Mouse (Mus musculus): Measurements from ENCODE around the gene Hps1.

The Hps1 gene

DNA sequence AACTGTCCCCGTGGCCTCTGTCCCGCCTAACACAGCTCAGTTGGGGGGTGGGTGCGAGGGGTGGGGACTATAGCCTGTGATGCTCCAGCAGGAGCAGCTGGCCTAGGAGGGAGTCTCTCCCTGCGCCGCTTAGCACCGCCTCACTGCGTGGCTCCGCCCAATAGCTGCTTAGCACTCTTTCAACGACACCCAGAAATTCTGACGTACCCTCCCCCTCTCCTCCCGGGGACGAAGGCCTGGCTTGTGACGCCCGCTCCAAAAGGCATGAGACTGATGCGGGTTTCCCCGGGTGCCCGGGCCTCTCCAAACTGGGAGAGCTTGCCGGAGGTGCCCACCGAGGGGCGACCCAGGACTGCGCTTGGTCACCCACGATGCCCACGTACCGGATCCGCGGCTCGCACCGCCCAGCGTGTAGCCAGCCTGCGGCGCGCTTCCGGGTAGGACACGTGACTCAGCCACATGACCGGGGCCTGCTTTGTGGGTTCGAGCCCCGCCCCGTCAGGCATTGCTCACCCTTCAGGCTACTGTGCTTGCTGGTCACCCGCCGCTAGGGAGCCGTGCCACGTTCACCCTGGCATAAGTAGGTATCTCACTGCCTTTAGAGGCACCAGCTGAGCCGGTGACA lies at the start of gene Hps1:
Hps1 (minus strand) TSS at position 448 of the 625 bp plus-strand sequence.
- peak; percentile 95 for DNase-seq (ENCODE audit: low read depth, low spot score)

DNA sequence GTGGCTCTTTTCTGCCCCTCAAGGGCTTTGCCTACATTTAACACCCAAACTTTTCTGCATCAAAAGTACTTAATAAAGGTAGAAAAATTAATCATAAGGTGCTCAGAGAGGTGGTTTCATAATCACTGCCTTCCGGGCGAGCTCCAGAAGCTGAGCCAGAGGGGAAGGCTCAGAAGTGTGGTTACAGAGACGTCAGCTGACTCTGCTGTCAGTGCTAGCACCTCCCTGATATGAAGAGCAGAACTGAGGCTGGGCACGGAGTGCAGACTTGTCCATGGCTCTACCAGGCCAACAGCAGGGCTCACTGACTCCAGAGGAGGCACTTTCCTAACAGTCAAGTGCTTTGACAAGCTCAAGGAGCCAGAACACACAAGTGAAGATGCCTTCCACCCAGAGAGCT lies 49.4 kb upstream of the Hps1 start:
- no peak for DNase-seq (ENCODE audit: low read depth, low spot score)

DNA sequence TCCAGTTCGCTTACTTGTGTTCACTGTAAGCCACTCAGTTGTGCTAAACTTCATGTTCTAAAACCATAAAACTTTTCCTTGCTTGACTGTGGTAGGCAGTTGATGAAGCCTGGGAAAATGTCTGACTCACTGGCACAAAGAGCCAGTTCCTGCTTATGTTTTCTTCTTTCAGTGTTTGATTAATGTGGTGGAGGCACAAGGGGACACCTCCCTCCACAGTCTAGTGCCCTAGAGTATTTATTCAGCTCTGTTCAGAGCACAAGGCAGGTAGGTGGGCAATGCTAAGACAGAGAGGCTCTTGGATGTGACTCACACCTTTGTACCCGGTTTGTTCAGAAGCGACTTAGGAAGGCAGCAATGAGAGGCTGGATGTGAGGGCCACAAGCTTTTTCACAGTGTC lies 48.1 kb upstream of the Hps1 start:
- no peak for DNase-seq (ENCODE audit: low read depth, low spot score)

DNA sequence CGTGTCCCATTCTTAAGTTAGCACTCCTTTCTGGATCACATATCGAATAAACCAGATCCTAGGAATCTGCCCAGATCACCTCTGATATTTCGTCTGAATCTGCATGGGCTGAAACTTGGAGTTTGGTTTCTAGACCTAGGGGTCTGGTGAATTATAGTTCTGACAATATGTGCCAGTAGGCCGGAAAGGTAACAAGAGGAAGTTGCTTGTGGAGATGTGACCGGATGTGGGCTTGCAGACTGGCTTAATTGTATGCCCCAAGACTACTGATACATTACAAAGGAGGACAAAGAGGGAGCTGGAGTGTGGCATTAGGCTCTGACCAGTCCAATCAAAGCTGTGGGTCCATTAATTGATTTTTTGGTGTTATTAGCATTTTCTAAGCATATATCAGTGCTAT lies 40.3 kb upstream of the Hps1 start:
- DNase-seq (ENCODE audit: low read depth, low spot score) = no peak

DNA sequence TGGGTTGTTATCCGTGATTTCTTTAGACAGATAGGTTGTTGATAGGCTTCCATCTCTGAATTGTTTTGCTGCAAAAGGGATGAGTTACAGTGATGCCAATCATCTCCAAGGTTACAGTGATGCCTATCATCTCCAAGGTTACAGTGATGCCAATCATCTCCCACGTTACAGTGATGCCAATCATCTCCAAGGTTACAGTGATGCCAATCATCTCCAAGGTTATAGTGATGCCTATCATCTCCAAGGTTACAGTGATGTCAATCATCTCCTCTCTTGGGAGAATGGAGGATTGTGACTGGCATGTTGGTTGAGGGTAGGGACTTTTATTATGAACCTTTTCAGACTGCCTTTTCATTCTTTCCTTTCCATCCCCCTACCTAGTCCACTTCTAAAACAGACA lies 38.0 kb upstream of the Hps1 start:
- DNase-seq (ENCODE audit: low read depth, low spot score) = no peak

DNA sequence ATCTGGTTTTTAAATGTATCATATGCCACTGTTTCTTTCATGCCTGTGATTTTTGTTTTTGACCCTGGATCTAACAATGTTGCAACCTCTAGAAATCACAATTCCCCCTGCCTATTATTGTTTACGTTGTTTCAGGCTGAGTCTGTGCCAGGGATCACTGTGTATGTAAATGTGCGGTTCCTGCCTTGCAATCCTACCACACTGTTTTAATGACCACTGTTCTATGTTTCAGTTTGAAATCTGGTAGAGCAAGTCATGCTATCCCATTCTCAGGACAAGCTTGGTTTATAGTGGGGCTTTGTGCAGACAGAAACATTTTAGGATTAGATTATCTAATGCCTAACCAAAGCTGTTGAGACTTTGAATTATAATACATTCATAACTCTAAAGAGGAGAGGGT lies 36.5 kb upstream of the Hps1 start:
- no peak for DNase-seq (ENCODE audit: low read depth, low spot score)

- DNase-seq (ENCODE audit: low read depth, low spot score) = no peak
Observed at GRCm38 (mm10) chr19:42810140-42810539, 30.4 kb upstream of the Hps1 start.

DNA sequence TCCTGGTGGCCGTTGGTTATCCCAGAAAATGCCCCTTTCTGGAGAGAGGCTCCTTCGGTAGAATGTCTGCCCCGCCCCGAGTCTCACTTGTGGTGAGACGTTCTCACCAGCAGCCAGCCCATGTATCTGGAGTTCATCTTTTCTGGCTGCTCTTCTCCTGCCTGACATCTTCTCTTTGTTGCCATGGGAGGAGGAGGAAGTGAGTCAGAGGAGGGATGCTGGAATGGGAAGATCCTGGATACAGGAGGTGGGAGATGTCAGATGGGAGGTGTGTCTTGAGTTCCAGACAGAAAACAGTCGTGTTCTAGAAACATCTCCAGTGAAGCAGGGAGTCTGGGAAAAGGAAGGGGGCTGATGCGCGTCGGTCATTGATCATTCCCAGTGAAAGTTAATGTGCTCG lies 29.7 kb upstream of the Hps1 start:
- DNase-seq (ENCODE audit: low read depth, low spot score) = no peak

- DNase-seq (ENCODE audit: low read depth, low spot score) = no peak
Observed at GRCm38 (mm10) chr19:42797866-42798265, 18.1 kb upstream of the Hps1 start.

DNA sequence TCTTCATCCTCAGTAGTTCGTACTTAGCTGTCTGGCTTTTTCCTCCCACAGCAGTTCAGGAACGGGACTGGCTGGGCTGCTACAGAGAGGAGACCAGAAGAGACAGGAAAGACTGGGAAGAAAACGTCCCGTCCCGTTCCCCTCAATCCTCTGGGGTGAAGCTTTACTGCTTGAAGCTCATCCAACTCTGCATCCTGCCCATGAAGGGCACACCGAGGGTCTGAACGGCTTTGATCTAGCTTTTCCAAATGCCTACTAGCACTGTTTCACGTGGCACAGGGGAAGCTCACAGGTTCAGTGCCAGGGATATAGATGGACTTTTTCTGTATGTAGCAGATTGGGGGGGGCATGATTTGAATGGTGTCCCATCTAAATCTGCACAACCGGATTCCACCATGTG lies 16.0 kb upstream of the Hps1 start:
- DNase-seq (ENCODE audit: low read depth, low spot score) = no peak

- DNase-seq (ENCODE audit: low read depth, low spot score) = peak; percentile 92
Observed at GRCm38 (mm10) chr19:42794914-42795613, 15.3 kb upstream of the Hps1 start.

DNA sequence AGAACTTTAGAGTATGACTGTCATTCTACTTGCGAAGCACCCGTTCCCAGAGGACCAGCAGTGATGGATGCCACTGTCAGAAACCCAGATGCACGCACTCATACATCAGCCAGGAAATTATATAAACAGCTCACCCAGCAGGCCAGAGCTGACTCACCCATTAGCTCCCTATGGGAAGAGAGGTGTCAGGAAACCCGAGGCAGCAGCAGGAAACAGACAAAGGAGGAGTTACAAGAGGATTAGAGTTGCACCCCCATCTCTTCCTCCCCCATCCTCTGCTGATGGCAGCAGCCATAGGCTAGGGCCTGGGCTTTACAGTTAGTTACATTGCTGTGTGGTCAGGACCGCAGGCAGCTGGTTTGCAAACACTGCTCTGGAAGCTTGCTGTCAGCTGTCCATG lies 8.5 kb upstream of the Hps1 start:
- no peak for DNase-seq (ENCODE audit: low read depth, low spot score)

- no peak for DNase-seq (ENCODE audit: low read depth, low spot score)
Observed at GRCm38 (mm10) chr19:42785562-42786220, 5.9 kb upstream of the Hps1 start.

DNA sequence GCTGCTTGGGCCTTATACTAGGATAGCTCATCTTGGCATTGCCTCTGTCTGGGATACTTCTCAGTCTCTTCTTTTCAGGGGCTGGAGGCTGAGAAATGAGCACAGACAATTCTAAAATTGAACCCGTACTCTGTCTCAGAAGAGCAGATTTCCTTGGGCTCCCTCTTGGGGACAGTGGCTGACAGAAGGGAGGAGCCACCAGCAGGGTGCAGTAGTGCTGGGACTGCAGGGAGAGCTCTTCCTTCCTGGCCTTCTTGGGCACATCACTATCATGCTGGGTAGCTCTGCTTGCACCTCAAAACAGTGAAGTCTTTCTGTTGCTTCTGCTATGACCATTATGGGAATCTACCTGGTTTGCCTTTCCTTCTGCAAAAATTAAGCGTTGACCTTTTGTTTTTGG lies 5.4 kb upstream of the Hps1 start:
- peak; percentile 30 for DNase-seq (ENCODE audit: low read depth, low spot score)

DNA sequence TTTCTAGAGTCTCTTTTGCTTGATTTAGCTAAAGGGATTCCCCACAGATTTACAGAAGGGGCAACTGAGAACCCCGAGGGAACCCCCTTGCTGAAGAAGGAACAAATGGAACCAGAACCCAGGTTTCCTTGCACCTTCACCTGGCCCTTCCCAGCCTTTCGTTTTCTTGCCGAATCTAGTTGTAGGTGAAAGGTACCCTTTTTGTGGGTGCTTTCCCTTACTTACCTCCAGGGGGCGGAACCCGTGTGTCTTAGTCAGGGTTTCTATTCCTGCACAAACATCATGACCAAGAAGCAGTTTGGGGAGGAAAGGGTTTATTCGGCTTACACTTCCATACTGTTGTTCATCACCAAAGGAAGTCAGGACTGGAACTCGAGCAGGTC lies 369 bp upstream of the Hps1 start:
- peak; percentile 64 for DNase-seq (ENCODE audit: low read depth, low spot score)

DNA sequence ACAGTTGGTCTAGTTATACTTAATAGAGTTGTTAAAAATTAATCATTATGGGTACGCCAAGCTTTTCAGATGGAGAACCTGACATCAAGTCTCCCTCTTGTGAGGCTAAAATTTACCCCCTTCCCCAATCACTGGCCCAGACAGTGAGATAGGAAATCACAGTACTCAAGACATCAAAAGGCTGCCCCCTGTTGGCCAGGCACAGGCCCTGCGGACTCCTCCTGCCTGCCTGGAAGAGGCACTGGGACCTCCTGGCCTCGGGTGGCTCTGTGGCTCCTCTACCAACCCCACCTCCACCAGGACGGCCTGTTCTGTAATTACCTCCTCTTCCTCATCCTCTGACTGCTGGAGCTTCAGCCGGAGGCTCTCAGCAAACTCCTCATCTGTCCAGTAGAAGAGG lies 2.0 kb downstream of the Hps1 start:
- peak; percentile 80 for DNase-seq (ENCODE audit: low read depth, low spot score)

- peak; percentile 85 for DNase-seq (ENCODE audit: low read depth, low spot score)
Observed at GRCm38 (mm10) chr19:42776813-42777212, 3.0 kb downstream of the Hps1 start.

DNA sequence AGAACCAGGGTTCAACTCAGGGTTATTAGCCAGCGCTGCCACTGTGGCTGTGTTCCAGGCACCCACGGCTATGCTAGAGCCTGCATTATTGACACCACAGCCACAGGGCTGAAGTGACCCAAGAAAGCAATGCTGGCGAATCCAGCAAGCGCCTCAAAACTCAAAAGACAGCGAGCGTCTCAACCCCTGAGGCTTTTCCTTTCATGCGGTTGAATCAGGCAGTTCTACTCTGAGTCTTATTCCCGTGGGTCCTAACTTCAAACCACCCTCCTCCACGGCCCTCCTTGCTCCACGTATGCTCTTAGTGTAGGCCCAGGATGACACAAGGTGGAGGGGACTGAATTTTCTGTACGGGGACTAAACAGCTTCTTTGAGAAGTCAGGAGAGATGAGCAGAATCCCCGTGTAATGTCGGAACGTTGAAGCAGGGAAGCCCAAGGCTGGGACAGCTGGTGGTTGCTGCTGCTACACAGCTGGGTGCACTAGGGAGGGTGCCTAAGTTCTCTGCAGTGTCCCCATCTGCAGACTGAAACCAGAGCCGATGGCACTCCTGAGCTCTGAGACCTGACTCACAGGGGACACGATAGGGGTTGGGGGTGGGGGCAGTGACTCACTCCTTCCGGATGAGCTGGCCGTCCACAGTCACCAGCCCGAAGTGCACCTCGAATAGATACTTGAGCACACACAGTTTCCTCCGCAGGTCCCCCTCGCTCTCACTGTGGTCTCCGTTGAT lies 9.5 kb downstream of the Hps1 start:
- DNase-seq (ENCODE audit: low read depth, low spot score) = no peak

DNA sequence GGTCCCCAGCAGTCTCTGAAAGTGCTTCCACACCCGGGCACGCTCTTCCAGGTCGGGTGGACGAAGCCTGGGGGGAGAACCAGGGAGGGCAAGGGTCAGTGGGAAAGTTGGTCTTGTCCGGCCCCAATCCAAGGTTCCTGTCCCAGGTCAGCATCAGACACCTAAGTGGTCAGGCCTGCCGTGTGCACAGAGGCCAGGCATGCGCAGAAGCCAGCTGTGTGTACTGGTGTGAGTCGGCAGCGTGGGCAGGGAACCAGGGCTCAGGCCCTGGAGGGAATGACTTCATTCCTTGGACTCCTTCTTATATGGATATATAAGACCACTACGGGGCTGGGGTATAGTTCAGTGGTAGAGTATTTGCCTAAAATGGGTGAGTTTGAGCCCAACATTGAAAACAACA lies 10.1 kb downstream of the Hps1 start:
- DNase-seq (ENCODE audit: low read depth, low spot score) = no peak

GRCm38 (mm10) chr19:42767361-42767760 lies 12.4 kb downstream of the Hps1 start:
- DNase-seq (ENCODE audit: low read depth, low spot score) = no peak

GRCm38 (mm10) chr19:42764398-42764797 lies 15.4 kb downstream of the Hps1 start:
- DNase-seq (ENCODE audit: low read depth, low spot score) = peak; percentile 45

- DNase-seq (ENCODE audit: low read depth, low spot score) = no peak
Observed at GRCm38 (mm10) chr19:42756671-42757070, 23.1 kb downstream of the Hps1 start.
